Mouse (Mus musculus): ENCODE measurements at regions not wholly inside any gene's neighbourhood (a gene's known extent, or its start where the extent isn't known, plus 50 kb on each side); places are given as distances from the start of the nearest gene placed in this dataset.

DNA sequence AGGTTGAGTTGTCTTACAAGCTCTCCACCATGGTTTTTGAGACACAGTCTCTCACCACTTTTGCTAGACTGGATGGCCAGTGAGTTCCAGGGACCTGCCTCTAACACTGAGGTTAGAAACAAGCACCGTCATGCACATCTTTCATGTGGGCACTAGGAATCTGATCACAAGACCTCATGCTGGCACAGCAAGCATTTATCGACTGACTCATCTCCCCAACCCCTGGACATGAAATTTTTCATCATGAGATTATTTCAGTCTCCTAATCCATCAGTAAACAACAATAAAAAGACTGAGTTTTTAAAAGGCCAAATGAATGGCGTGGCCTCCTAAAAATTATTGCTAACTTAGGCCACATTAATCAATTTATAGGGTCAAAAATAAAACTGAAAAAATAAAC, 210.0 kb upstream of the Zmiz1 start:
- TF ChIP-seq CTCF (IDR thresholded peaks at IDR 0.05; ENCODE audit: borderline replicate concordance, insufficient read depth, low read depth, low read length), result no peak
- TF ChIP-seq POLR2A (IDR thresholded peaks at IDR 0.05; ENCODE audit: borderline replicate concordance, insufficient read depth, low read length), result no peak

Measured in cerebellum, adult 2 months (tissue).